Mouse (Mus musculus): ENCODE measurements around the gene Cst13. TPM values are rescaled to one million over a fixed set of nuclear protein-coding genes. Genes with fewer than 3 reads are reported as not detected.

The Cst13 gene
- polyA plus RNA-seq, 1 experiment from 2014 or later, result not detected

- Histone ChIP-seq H3K4me2 (ENCODE audit: low read depth, low read length, severe bottlenecking) (no peak overlapping the region), H3K27me3 (ENCODE audit: control insufficient read depth, insufficient read depth, low read length) (no peaks in the 10 kb centered on the region), H3K36me3 (ENCODE audit: control insufficient read depth, insufficient read depth, low read length) (no peaks in the 10 kb centered on the region), H3K4me1 (replicated peaks; ENCODE audit: control insufficient read depth, insufficient read depth, low read length) (peaks cover 2% of the 10 kb centered on the region; the same call in 1 of the 2 replicates), H3K9ac (ENCODE audit: low read length) (no peak overlapping the region), H3K4me3 (ENCODE audit: low read depth, low read length) (no peak overlapping the region), H3K27ac (ENCODE audit: low read depth, low read length) (no peak overlapping the region), H3K9me3 (ENCODE audit: control insufficient read depth, low read length) (no peaks in the 10 kb centered on the region)
- no peak for DNase-seq (ENCODE audit: low spot score)
- 45% methylated on average over 1 of the region's 1 CpGs for WGBS
- no peak for ATAC-seq (replicated peaks; ENCODE audit: low FRiP score)
These were observed 59.3 kb downstream of the Cst13 start for GRCm38 (mm10) chr2:148879199-148879598.

Other genes starting within 250 kb of the Cst13 start
- 134 and 151 TPM in 2 replicates for gene Nxt1, start 147.5 kb upstream of the Cst13 start, polyA plus RNA-seq (2014; fragmentation: Nextera tagmentation; extraction: Ambion mirVana)
- 27.8 and 29.3 TPM in 2 replicates for gene Gzf1, start 139.1 kb upstream of the Cst13 start, polyA plus RNA-seq (2014; fragmentation: Nextera tagmentation; extraction: Ambion mirVana)
- 13.9 and 14.3 TPM in 2 replicates for gene Napb, start 87.6 kb upstream of the Cst13 start, polyA plus RNA-seq (2014; fragmentation: Nextera tagmentation; extraction: Ambion mirVana)
- gene Cstl1, start 69.7 kb upstream of the Cst13 start, polyA plus RNA-seq (2014; fragmentation: Nextera tagmentation; extraction: Ambion mirVana), result not detected in 2 replicates
- not detected in 2 replicates for gene Cst11, start 48.6 kb upstream of the Cst13 start, polyA plus RNA-seq (2014; fragmentation: Nextera tagmentation; extraction: Ambion mirVana)
- gene 8030411F24Rik, start 38.1 kb upstream of the Cst13 start, polyA plus RNA-seq (2014; fragmentation: Nextera tagmentation; extraction: Ambion mirVana), result not detected in 2 replicates
- gene Cst12, start 30.7 kb upstream of the Cst13 start, polyA plus RNA-seq (2014; fragmentation: Nextera tagmentation; extraction: Ambion mirVana), result not detected in 2 replicates
- gene Cst8, start 21.3 kb upstream of the Cst13 start, polyA plus RNA-seq (2014; fragmentation: Nextera tagmentation; extraction: Ambion mirVana), result not detected in 2 replicates
- not detected in 2 replicates for gene Cst9, start 15.1 kb downstream of the Cst13 start, polyA plus RNA-seq (2014; fragmentation: Nextera tagmentation; extraction: Ambion mirVana)
- gene 9230104L09Rik, start 45.0 kb downstream of the Cst13 start, polyA plus RNA-seq (2014; fragmentation: Nextera tagmentation; extraction: Ambion mirVana), result not detected in 2 replicates
- gene Cst3, start 55.6 kb downstream of the Cst13 start, polyA plus RNA-seq (2014; fragmentation: Nextera tagmentation; extraction: Ambion mirVana), result 300 and 319 TPM in 2 replicates
- gene Gm1330, start 183.2 kb downstream of the Cst13 start, polyA plus RNA-seq (2014; fragmentation: Nextera tagmentation; extraction: Ambion mirVana), result not detected in 2 replicates
- gene Gm10750, start 197.2 kb downstream of the Cst13 start, polyA plus RNA-seq (2014; fragmentation: Nextera tagmentation; extraction: Ambion mirVana), result not detected in 2 replicates

All from forebrain, embryonic 11.5 days (tissue).